Mouse (Mus musculus): ENCODE measurements at regions not wholly inside any gene's neighbourhood (a gene's known extent, or its start where the extent isn't known, plus 50 kb on each side); places are given as distances from the start of the nearest gene placed in this dataset.
A peak's percentile ranks its signal among the peaks of the same experiment; 100 is the strongest.

- no peak overlapping the region for H3K4me3 ChIP-seq (ENCODE audit: low read length)
- no peaks in the 10 kb centered on the region for H3K9me3 ChIP-seq (ENCODE audit: low read length)
- H3K9ac ChIP-seq (replicated peaks; ENCODE audit: low read length) = no peak overlapping the region
- H3K27ac ChIP-seq (ENCODE audit: low read length) = no peak overlapping the region
- no peak for ATAC-seq (ENCODE audit: low FRiP score, low TSS enrichment)
- no peak overlapping the region for H3K4me2 ChIP-seq (replicated peaks; ENCODE audit: low read depth, low read length)
- H3K27me3 ChIP-seq (ENCODE audit: insufficient read depth, low read length) = no peaks in the 10 kb centered on the region
- WGBS = 93% methylated on average over 8 of the region's 8 CpGs
- no peaks in the 10 kb centered on the region for H3K36me3 ChIP-seq (ENCODE audit: insufficient read depth, low read length)
- peaks cover 6% of the 10 kb centered on the region; the same call in 1 of the 2 replicates for H3K4me1 ChIP-seq (ENCODE audit: insufficient read depth, low read length)
Observed at GRCm38 (mm10) chr6:108606231-108606630, 54.2 kb upstream of the Bhlhe40 start.

GRCm38 (mm10) chr6:108608308-108608707, 52.1 kb upstream of the Bhlhe40 start:
- ATAC-seq (ENCODE audit: low FRiP score, low TSS enrichment) = no peak
- no peak overlapping the region for H3K27ac ChIP-seq (ENCODE audit: low read length)
- no peaks in the 10 kb centered on the region for H3K36me3 ChIP-seq (ENCODE audit: insufficient read depth, low read length)

More at GRCm38 (mm10) chr6:108608308-108608707, 52.1 kb upstream of the Bhlhe40 start:
- no peak overlapping the region for H3K4me3 ChIP-seq (ENCODE audit: low read length)
- peak overlapping the region; percentile 10 for H3K9ac ChIP-seq (replicated peaks; ENCODE audit: low read length)
- no peaks in the 10 kb centered on the region for H3K27me3 ChIP-seq (ENCODE audit: insufficient read depth, low read length)
- no peaks in the 10 kb centered on the region for H3K9me3 ChIP-seq (ENCODE audit: low read length)
- H3K4me1 ChIP-seq (ENCODE audit: insufficient read depth, low read length) = peaks cover 6% of the 10 kb centered on the region; the same call in 1 of the 2 replicates
- no peak overlapping the region for H3K4me2 ChIP-seq (replicated peaks; ENCODE audit: low read depth, low read length)
- 41% methylated on average over 7 of the region's 7 CpGs for WGBS

Data from kidney, embryonic 16.5 days (tissue).